Mouse (Mus musculus) v-Abl transformed pro-B cells (cell line): Measurements from ENCODE around the gene E130116L18Rik.
"Not testable (repeated sequence)": the region's sequence is repeated elsewhere in the genome, so short reads cannot be mapped to it uniquely, and the experiment has no call there.

Experiments
- in situ Hi-C, 2 experiments: fragments of 400-800 bp; cut with MboI; formaldehyde crosslinking; loops; one replicate each; pipeline ENCODE4 v1.15.1; 2025; ENCODE audit not compliant: unreplicated experiment in 2 of 2

E130116L18Rik gene

DNA sequence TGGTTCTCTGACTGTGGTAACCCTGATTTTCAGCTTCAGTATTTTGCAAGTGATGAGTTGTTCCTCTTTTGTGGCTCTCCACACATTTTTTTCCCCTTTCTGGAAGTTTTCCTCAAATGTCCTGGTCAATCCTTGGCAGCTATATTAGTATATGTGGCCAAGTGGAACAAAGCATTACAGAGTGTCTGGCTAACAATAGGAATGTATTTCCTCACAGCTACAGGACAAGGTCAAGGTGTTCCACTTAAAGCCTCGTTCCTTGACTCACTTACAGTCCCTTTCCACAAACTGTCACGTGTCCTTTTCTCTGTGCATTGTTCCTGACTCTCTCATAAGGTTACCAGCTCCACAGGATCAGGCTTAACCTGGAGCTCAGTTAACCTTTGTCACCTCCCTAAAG lies 38.4 kb downstream of the E130116L18Rik start:
- in situ Hi-C loops, result loop anchor here in 1 of 2 experiments (10.0 kb wide), 2 partner anchors 160 to 640 kb away; no protein-coding TSS in a partner anchor

DNA sequence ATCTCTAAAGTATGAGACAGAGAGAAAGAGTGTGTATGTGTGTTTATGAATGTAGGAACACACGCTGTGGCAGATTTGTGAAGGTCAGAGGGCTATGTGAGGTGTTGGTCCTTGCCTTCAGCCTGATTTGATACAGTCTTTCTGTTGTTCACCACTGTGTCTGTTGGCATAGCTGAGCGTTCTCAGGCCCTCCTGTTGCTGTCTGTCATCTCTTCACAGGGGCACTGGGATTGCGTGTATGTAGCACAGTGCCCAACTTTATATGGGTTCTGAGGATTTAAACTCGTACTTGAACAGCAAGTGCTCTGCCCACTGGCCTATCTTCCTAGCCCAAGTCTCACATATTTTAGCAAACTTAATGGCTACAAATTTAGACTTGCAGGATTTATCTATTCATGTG lies 39.4 kb downstream of the E130116L18Rik start:
- in situ Hi-C loops, result loop anchor here in 1 of 2 experiments (10.0 kb wide), 2 partner anchors 159 to 641 kb away; no protein-coding TSS in a partner anchor

DNA sequence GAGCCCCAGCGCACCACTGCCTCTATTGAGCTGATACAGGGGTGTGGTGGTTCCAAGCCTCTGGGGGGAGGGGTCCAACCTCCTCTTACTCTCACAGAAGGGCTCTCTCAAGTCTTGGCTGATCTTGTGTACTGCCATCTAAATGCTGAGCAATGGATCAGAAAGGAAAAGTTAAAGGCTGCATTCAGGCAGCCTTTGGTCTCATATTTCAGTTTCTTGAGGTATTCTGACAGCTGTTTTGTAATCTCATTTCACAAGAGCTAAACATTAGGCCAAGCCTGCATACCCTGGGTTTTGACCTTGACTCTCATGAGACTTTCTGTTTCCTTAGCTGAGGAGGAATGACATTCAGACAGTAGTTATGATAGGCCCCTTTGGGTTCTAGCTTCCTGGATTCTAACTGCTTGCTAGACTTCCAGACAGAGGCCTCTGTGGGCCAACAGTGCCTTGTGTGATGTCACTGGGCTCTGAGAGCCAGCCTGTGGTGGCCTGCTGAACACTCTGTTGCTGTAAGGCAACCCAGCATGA lies 41.9 kb downstream of the E130116L18Rik start, which contains the start of gene Galntl5:
Galntl5 (plus strand) TSS at position 457 of the 528 bp plus-strand sequence.
- in situ Hi-C loops, result loop anchor here in 1 of 2 experiments (10.0 kb wide), 2 partner anchors 156 to 644 kb away; no protein-coding TSS in a partner anchor

GRCm38 (mm10) chr5:25179936-25180488 lies 42.9 kb downstream of the E130116L18Rik start:
- in situ Hi-C loops, result loop anchor here in 1 of 2 experiments (10.0 kb wide), 2 partner anchors 155 to 645 kb away; no protein-coding TSS in a partner anchor

DNA sequence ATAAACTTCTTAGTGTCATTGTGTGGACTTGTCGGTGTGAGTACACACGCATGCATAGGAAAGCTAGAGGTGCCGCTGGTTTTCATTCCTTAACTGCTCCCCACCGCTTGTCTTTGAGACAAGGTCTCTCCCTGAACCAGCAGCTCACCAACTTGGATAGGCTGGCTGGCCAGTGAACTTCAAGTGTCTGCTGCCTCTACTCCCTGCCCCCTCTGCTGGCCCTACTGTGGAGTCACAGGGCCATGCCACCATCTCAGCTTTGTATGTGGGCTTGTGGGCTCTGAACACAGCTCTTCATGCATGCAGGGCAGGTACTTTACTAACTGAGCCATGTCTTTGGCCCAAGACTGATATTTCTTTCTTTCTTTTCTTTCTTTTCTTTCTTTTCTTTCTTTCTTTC lies 43.7 kb downstream of the E130116L18Rik start:
- in situ Hi-C loops, result no loop called here

GRCm38 (mm10) chr5:25178543-25178942 lies 44.4 kb downstream of the E130116L18Rik start:
- in situ Hi-C loops, result not testable (repeated sequence)

GRCm38 (mm10) chr5:25177937-25178336 lies 45.0 kb downstream of the E130116L18Rik start:
- in situ Hi-C loops, result not testable (repeated sequence)
